Mouse (Mus musculus) lung, embryonic 16.5 days (tissue): Measurements from ENCODE around the gene Plekhg3. TPM values are rescaled to one million over a fixed set of nuclear protein-coding genes. Genes with fewer than 3 reads are reported as not detected.
A peak's percentile ranks its signal among the peaks of the same experiment; 100 is the strongest.

Source experiments
- ATAC-seq: fragments of 200-750 bp; cut with Nextera tagmentation; 2 replicates; pipeline ENCODE4 v1.8.0; 2017; ENCODE audit warnings: low read depth, mild to moderate bottlenecking, moderate library complexity
- H3K27ac ChIP-seq: fragments of 300-500 bp; sonication (generic); 2 replicates; pipeline ENCODE4 v1.5.1; 2014; ENCODE audit warnings: mild to moderate bottlenecking, control low read depth, low read length
- H3K27me3 ChIP-seq: fragments of 300-500 bp; sonication (generic); 2 replicates; pipeline ENCODE4 v1.6.1; 2014; ENCODE audit warnings: low read depth, low read length, mixed read lengths; ENCODE audit not compliant: control insufficient read depth, insufficient read depth
- H3K36me3 ChIP-seq: fragments of 300-500 bp; sonication (generic); 2 replicates; pipeline ENCODE4 v1.6.1; 2014; ENCODE audit warnings: low read length; ENCODE audit not compliant: control insufficient read depth, insufficient read depth
- H3K4me1 ChIP-seq: fragments of 300-500 bp; sonication (generic); replicated peaks from 2 replicates; pipeline ENCODE4 v1.6.1; 2014; ENCODE audit warnings: low read length, mixed read lengths; ENCODE audit not compliant: control insufficient read depth, insufficient read depth
- H3K4me2 ChIP-seq: fragments of 300-500 bp; sonication (generic); 2 replicates; pipeline ENCODE4 v1.6.1; 2014; ENCODE audit warnings: low read depth, low read length, control low read depth
- H3K4me3 ChIP-seq: fragments of 300-500 bp; sonication (generic); 2 replicates; pipeline ENCODE4 v1.5.1; 2014; ENCODE audit warnings: mild to moderate bottlenecking, low read length, control low read depth
- H3K9ac ChIP-seq: fragments of 300-500 bp; sonication (generic); 2 replicates; pipeline ENCODE4 v1.6.1; 2014; ENCODE audit warnings: low read length, control low read depth
- H3K9me3 ChIP-seq: fragments of 300-500 bp; sonication (generic); 2 replicates; pipeline ENCODE4 v1.6.1; 2016; ENCODE audit warnings: low read length; ENCODE audit not compliant: control insufficient read depth
- WGBS: fragments of 180-500 bp; shearing (Covaris S2); extraction: QIAGEN DNeasy Blood & Tissue Kit; methylation state at CpG from one replicate; pipeline ENCODE4 v1.1.7; 2014; 5-methylcytosine and 5-hydroxymethylcytosine counted together
- polyA plus RNA-seq: library from polyadenylated mRNA; unstranded; fragments of >200 nt; fragmentation: Nextera tagmentation; extraction: Ambion mirVana; gene quantifications from 2 replicates; pipeline ENCODE4 v1.2.1, GENCODE M21; 2015

Gene Plekhg3
- 6.3 and 7.5 TPM in 2 replicates for polyA plus RNA-seq

DNA sequence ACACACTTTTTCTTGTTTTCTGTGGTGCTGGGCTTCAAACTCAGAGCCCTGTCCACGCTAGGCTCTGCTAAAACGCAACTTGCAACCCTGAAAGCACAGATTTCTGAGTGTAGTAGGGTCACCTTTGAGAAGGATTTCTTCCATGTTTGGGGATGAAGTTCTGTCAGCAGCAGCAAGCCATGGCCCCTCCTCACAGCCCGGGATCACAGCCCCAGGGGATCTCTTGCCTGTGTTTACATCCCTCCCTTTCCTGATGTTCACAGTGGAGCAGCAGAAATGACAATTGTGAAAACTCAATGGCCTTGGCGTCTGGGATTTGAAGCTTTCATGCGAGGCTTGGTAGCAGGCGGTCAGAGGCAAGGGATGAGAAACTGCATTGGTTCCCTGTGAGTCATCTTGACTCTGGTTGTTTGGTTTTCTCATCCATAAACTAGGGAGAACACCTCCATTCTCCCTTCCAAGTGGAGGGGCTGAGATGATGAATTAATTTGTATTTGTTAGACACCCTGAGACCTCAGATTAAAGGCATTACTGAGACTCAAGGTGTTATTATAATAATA is at the start of gene Plekhg3:
Gene Plekhg3, plus strand, starts transcription at position 312 of the 560 bp plus-strand sequence.
- Histone ChIP-seq H3K4me1 (peaks cover 37% of the 10 kb centered on the region), H3K27ac (no peak within 1 kb of the TSS), H3K27me3 (peaks cover 29% of the 10 kb centered on the region), H3K9ac (no peak within 1 kb of the TSS), H3K36me3 (no peaks in the 10 kb centered on the region), H3K9me3 (no peaks in the 10 kb centered on the region), H3K4me2 (no peak within 1 kb of the TSS), H3K4me3 (no peak within 1 kb of the TSS)
- WGBS = 57% methylated on average over 6 of the region's 6 CpGs
- ATAC-seq = no peak

DNA sequence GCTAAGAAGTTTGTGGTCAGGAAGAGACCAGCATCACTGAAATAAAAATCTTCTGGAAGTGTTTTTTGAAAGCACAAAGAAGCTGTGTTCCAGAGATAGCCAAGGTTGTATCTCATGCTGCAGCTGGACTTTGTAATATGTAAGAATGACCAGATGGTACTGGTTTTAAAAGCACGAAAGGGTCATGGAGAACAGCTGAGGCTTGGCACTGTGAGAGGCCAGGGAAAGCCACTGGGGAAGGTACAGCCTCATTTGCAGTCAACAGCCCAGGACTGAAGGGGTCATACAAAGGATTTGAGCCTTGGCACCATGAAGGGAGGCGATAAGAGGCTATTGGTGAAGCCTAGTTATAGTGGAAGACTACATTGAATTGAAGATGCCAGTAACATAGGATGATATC is 48.2 kb upstream of the Plekhg3 start:
- ATAC-seq = no peak
- H3K4me1 ChIP-seq = peaks cover 23% of the 10 kb centered on the region
- H3K4me3 ChIP-seq = no peak overlapping the region
- H3K4me2 ChIP-seq = no peak overlapping the region
- H3K9ac ChIP-seq = no peak overlapping the region
- H3K27me3 ChIP-seq = no peaks in the 10 kb centered on the region
- H3K27ac ChIP-seq = no peak overlapping the region
- H3K36me3 ChIP-seq = no peaks in the 10 kb centered on the region
- 77% methylated on average over 2 of the region's 2 CpGs for WGBS
- H3K9me3 ChIP-seq = no peaks in the 10 kb centered on the region

DNA sequence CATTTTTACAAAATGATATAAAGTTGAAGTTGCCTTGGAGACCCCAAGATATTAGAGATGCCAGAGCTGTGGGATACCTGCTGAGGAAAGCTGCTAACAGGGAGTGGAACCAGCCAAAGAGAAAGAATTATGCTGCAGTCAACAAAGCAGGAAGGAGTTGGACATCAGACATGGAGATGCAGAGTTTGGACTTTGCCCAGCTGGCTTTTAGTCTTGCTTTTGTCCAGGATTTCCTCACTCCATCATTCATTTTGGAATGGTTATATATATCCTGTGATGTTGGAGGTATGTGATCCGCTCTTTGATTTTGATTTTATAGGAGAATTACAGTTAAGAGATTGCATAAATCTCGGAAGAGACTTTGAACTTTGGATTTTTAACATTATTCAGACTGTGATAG is 47.7 kb upstream of the Plekhg3 start:
- Histone ChIP-seq H3K27me3 (no peaks in the 10 kb centered on the region), H3K4me1 (peaks cover 23% of the 10 kb centered on the region), H3K36me3 (no peaks in the 10 kb centered on the region), H3K9ac (no peak overlapping the region), H3K4me2 (no peak overlapping the region), H3K9me3 (no peaks in the 10 kb centered on the region), H3K27ac (no peak overlapping the region), H3K4me3 (no peak overlapping the region)
- WGBS = 78% methylated on average over 2 of the region's 2 CpGs
- ATAC-seq = no peak

DNA sequence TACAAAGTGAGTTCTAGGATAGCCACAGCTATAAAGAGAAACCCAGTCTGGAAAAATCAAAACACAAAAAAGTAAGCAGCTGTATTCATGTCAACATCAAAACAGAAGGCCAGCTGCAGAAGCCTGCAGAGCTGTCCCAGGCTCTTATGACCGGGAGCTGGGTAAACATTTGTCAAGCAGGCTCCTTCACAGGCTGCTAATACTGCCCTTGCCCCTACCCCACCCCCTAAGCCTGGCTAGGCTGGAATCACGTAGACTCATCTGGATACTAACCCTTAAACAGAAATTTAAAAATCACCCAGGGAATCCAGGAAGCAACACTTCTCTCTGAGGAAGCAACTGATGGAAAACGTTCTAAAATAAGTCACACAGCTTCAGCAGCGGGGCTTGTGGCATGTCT is 45.8 kb upstream of the Plekhg3 start:
- Histone ChIP-seq H3K9me3 (no peaks in the 10 kb centered on the region), H3K27ac (no peak overlapping the region), H3K4me3 (no peak overlapping the region), H3K4me2 (no peak overlapping the region), H3K9ac (no peak overlapping the region; the same call in 1 of the 2 replicates), H3K36me3 (no peaks in the 10 kb centered on the region), H3K4me1 (peaks cover 13% of the 10 kb centered on the region), H3K27me3 (no peaks in the 10 kb centered on the region)
- WGBS = 8% methylated on average over 4 of the region's 4 CpGs
- ATAC-seq = peak; percentile 79

DNA sequence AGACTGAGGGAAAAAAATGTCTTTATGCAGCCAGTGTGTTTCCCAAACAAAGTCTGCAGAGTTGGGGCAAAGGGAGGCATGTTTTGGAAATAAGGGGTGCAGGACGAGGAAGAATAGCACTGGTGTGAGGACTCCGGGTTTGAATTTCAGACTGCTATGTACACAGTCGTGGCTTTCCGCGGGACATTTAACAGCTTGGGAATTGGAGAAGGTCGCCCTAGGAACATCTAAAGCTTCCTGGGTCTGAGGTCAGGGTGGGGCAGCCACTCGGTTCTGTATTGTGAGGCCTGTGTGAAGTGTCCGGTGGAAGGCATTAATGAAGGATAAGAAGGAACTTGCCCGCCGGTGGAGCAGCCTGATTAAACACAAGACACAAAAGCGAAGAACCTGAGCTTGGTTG is 45.3 kb upstream of the Plekhg3 start:
- WGBS = 28% methylated on average over 11 of the region's 11 CpGs
- no peak overlapping the region for H3K27ac ChIP-seq
- no peak for ATAC-seq

DNA sequence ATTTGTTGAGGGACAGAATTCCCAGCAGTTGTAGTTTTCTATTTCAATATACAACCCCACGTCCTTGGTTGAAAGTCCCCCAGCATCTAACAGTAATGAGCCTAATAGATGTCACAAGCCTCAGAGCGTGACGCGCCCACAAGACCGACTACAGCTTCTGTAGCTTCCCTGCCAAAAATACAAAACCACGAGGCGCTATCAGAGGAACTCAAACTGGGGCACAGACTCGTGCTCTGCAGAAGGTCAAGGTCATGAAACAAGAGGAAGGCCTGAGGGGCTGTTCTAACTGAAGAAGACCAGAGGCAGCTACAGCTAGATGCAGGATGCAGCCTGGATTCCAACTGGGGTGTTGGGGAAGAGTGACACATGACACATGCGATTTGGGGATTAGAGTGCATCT is 43.7 kb upstream of the Plekhg3 start:
- Histone ChIP-seq H3K4me3 (no peak overlapping the region), H3K36me3 (no peaks in the 10 kb centered on the region), H3K9ac (no peak overlapping the region), H3K4me1 (peaks cover 10% of the 10 kb centered on the region), H3K9me3 (peaks cover 2% of the 10 kb centered on the region; the same call in 1 of the 2 replicates), H3K4me2 (no peak overlapping the region), H3K27ac (no peak overlapping the region), H3K27me3 (no peaks in the 10 kb centered on the region)
- no peak for ATAC-seq
- WGBS = 59% methylated on average over 9 of the region's 9 CpGs

More for the DNA sequence above, 45.3 kb upstream of the Plekhg3 start:
- Histone ChIP-seq H3K27me3 (no peaks in the 10 kb centered on the region), H3K9me3 (no peaks in the 10 kb centered on the region), H3K4me3 (no peak overlapping the region), H3K4me1 (peaks cover 10% of the 10 kb centered on the region), H3K4me2 (no peak overlapping the region), H3K9ac (no peak overlapping the region; the same call in 1 of the 2 replicates), H3K36me3 (no peaks in the 10 kb centered on the region)

DNA sequence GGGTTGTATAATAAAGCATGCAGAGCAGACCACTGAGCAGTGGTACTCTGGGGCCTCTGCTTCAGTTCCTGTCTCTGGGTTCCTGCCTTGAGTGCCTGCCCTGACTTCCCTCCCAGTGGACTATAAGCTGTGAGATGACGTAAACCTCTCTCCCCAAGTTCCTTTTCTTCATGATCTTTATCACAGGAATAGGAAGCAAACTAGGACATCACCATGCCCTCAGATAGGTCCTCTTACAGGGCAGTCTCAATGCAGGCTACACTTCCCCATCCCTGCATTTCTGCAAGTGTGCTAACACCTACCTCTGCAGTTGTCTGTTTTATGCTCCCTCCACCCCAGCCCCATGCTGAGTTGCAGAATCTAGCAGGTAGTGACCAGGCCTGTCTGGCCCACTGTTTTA is 39.9 kb upstream of the Plekhg3 start:
- H3K4me2 ChIP-seq = no peak overlapping the region
- WGBS = 88% methylated on average over 1 of the region's 1 CpGs
- H3K9ac ChIP-seq = no peak overlapping the region
- peaks cover 2% of the 10 kb centered on the region; the same call in 1 of the 2 replicates for H3K9me3 ChIP-seq
- no peak overlapping the region for H3K4me3 ChIP-seq
- H3K4me1 ChIP-seq = no peaks in the 10 kb centered on the region; the same call in 1 of the 2 replicates
- H3K27ac ChIP-seq = no peak overlapping the region
- H3K36me3 ChIP-seq = no peaks in the 10 kb centered on the region
- ATAC-seq = no peak
- H3K27me3 ChIP-seq = 0 out of 2 replicates have a peak, but pooled peaks cover 7% of the 10 kb centered on the region

DNA sequence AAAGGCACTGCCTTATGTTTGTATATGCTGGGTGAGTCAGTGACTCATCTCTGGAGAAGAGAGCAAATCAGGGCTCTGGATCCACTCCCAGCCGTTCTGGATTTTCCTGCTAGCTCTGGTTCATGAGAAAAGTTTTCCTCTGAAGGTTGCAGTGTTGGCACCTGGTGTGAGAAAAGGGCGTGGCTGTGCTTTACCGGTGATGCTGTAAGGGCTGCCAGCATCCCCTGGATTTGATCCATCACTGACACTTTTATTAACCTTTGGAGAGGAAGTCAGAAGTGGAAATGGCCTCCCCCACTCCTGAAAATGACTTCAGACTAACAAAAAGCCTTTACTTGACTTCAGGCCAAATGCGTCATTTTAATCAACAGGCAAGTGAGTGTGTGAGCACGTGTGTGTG is 37.2 kb upstream of the Plekhg3 start:
- 20% methylated on average over 5 of the region's 5 CpGs for WGBS
- 0 out of 2 replicates have a peak, but pooled peaks cover 7% of the 10 kb centered on the region for H3K27me3 ChIP-seq
- no peak overlapping the region for H3K4me2 ChIP-seq
- H3K27ac ChIP-seq = no peak overlapping the region
- ATAC-seq = no peak
- H3K9me3 ChIP-seq = peaks cover 2% of the 10 kb centered on the region; the same call in 1 of the 2 replicates
- H3K36me3 ChIP-seq = no peaks in the 10 kb centered on the region
- H3K4me3 ChIP-seq = no peak overlapping the region
- H3K9ac ChIP-seq = no peak overlapping the region
- H3K4me1 ChIP-seq = no peaks in the 10 kb centered on the region

DNA sequence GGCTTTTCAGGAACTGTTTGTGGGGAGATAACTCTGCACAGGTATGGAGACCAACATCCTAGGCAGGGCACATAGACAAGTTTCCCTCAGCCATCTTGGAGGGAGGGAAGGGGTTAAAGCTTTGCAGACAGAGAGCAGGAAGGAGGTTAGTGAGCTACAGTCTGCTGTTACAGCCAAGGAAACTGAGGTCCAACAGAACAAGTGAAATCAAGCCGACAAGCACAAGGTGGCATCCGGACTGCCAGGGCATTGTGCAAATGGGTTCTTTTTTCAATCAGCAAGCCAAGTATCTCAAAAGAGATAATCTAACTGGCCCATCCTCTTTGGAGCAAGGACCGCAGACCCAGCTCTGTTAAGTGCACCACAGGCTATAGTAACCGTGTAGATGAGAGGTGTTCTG is 35.3 kb upstream of the Plekhg3 start:
- Histone ChIP-seq H3K4me2 (no peak overlapping the region), H3K27me3 (0 out of 2 replicates have a peak, but pooled peaks cover 7% of the 10 kb centered on the region), H3K36me3 (no peaks in the 10 kb centered on the region), H3K4me3 (no peak overlapping the region), H3K27ac (no peak overlapping the region), H3K4me1 (no peaks in the 10 kb centered on the region; the same call in 1 of the 2 replicates), H3K9ac (no peak overlapping the region), H3K9me3 (peaks cover 2% of the 10 kb centered on the region; the same call in 1 of the 2 replicates)
- no peak for ATAC-seq
- 59% methylated on average over 4 of the region's 4 CpGs for WGBS
